Mouse (Mus musculus) kidney, adult 2 months (tissue): ENCODE results near the gene Adgrf5.

Experiments
- CTCF ChIP-seq: fragments of 200-500 bp; conservative IDR thresholded peaks from 2 replicates; pipeline ENCODE4 v1.5.1; 2011; ENCODE audit warnings: low read depth, mild to moderate bottlenecking, control low read depth, low read length, moderate library complexity, mixed read lengths; ENCODE audit not compliant: insufficient read depth, insufficient read length
- POLR2A ChIP-seq: fragments of 200-500 bp; IDR thresholded peaks from one replicate; pipeline ENCODE4 v1.6.1; 2011; ENCODE audit warnings: low read depth, low read length, control low read depth

DNA sequence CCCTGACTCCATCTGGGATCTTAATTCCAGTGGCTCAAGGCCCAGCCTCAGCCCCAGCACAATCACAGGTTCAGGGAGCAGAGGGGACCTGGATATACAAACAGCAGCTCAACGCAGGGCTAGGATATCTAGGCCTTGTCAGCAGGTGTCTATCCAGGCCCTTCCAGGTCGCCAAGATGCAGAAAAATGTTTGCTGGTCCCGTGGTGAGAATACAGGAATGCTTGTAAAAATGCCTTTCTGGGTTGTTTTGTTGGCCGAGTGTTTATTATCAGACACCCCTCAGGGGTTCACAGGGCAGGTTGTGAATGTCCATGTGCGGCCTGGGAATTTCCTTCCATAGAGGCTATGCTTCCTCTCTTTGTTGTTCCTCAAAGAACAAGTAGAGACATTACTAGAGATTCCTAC, 7.9 kb downstream of the Adgrf5 start:
- TF ChIP-seq CTCF: no peak
- TF ChIP-seq POLR2A: no peak
